Mouse (Mus musculus): ENCODE measurements at regions not wholly inside any gene's neighbourhood (a gene's known extent, or its start where the extent isn't known, plus 50 kb on each side); places are given as distances from the start of the nearest gene placed in this dataset.

GRCm38 (mm10) chr6:11198562-11199271 is 708.6 kb downstream of the Ndufa4 start:
- Histone ChIP-seq H3K4me2 (replicated peaks) (no peak overlapping the region), H3K27me3 (no peaks in the 10 kb centered on the region), H3K36me3 (no peaks in the 10 kb centered on the region), H3K9ac (replicated peaks) (no peak overlapping the region), H3K27ac (no peak overlapping the region), H3K4me1 (replicated peaks) (no peaks in the 10 kb centered on the region), H3K9me3 (no peaks in the 10 kb centered on the region), H3K4me3 (replicated peaks) (no peak overlapping the region)
- 0 out of 2 replicates have a peak, but pooled peaks have one; percentile 48 for ATAC-seq
- WGBS, result 63% methylated on average over 5 of the region's 5 CpGs

DNA sequence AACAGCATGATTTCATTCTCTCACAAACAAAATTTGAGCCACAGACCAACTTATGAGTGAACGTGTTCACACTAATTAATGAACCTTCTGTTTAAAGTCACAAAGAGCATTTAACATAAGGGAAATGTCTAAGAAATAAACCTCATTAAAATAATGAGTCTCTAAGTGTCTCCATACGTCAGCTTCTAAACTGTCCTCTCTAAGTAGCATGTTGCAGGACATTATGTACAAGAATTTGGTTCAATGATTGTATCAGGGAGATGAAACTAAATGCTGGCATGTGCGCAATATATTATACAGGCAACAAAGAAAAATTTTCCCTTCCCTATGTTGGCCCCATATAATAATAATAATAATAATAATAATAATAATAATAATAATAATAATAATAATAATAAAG is 709.2 kb downstream of the Ndufa4 start:
- no peak for ATAC-seq
- Histone ChIP-seq H3K9me3 (no peaks in the 10 kb centered on the region), H3K4me3 (replicated peaks) (no peak overlapping the region), H3K4me1 (replicated peaks) (no peaks in the 10 kb centered on the region), H3K27me3 (no peaks in the 10 kb centered on the region), H3K4me2 (replicated peaks) (no peak overlapping the region), H3K36me3 (no peaks in the 10 kb centered on the region), H3K9ac (replicated peaks) (no peak overlapping the region), H3K27ac (no peak overlapping the region)
- WGBS, result 72% methylated on average over 3 of the region's 3 CpGs
